Mouse (Mus musculus): ENCODE measurements around the gene Gm10053. TPM values are rescaled to one million over a fixed set of nuclear protein-coding genes. Genes with fewer than 3 reads are reported as not detected.

Gene Gm10053
- polyA plus RNA-seq, 1 experiment, result 12.9 TPM

- no peak for DNase-seq
- H3K4me1 ChIP-seq (replicated peaks; ENCODE audit: control insufficient read depth, insufficient read depth, low read length), result no peaks in the 10 kb centered on the region
- WGBS, result 1% methylated on average over 84 of the region's 84 CpGs
- H3K27ac ChIP-seq (ENCODE audit: control insufficient read depth, insufficient read depth, low read length), result no peak overlapping the region
- TF ChIP-seq POLR2A (IDR thresholded peaks at IDR 0.05; ENCODE audit: control insufficient read depth, extremely low read depth, insufficient read depth, low read length, poor library complexity) (no peak), CTCF (IDR thresholded peaks at IDR 0.05; ENCODE audit: borderline replicate concordance, control insufficient read depth, extremely low read depth, insufficient read depth, low read length, poor library complexity) (no peak)
- no peak overlapping the region for H3K4me3 ChIP-seq (ENCODE audit: control insufficient read depth, insufficient read depth, low read length)
- peaks cover 37% of the 10 kb centered on the region for H3K27me3 ChIP-seq (ENCODE audit: control insufficient read depth, insufficient read depth, low read length)
- H3K36me3 ChIP-seq (ENCODE audit: control insufficient read depth, insufficient read depth, low read length), result no peaks in the 10 kb centered on the region
Measured at GRCm38 (mm10) chr19:24899578-24900544, 24.4 kb downstream of the Gm10053 start.

DNA sequence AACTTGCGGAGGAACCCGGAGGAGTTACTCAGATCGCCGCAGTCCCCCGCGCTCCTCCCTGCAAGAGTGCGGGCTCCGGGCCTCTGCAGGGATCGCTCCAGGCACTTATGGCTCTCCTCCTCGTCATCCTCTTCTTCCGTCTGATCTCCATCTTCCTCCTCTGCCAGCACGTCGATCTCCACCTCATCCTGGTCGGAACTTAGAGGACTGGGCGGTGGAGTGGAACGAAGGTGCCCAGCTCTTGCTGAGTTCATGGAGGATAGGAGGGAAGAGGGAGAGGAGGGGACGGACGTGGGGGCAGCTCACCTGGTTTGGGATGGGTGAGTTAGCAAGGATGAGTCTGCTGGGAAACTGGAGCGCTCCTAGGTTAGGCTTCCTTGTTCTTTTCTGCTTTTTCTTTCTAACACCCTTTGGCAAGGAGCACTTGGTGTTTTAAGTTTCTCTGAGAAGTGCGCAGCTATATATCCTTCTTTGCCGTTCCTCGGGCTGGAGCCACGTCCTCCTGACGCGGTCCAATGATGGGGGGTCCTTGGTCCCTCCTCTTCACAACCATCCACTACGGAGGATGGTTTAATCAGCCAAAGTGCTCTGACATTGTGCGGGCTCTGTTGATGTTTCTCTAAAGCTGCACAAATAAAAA lies 25.2 kb downstream of the Gm10053 start, which contains the start of gene Foxd4:
TSS of gene Foxd4 (minus strand) at position 617 of the 640 bp plus-strand sequence.
- WGBS, result 6% methylated on average over 27 of the region's 27 CpGs
- TF ChIP-seq CTCF (IDR thresholded peaks at IDR 0.05; ENCODE audit: borderline replicate concordance, control insufficient read depth, extremely low read depth, insufficient read depth, low read length, poor library complexity) (no peak), POLR2A (IDR thresholded peaks at IDR 0.05; ENCODE audit: control insufficient read depth, extremely low read depth, insufficient read depth, low read length, poor library complexity) (no peak)
- Histone ChIP-seq H3K4me1 (replicated peaks; ENCODE audit: control insufficient read depth, insufficient read depth, low read length) (no peaks in the 10 kb centered on the region), H3K27ac (ENCODE audit: control insufficient read depth, insufficient read depth, low read length) (no peak within 1 kb of the TSS), H3K36me3 (ENCODE audit: control insufficient read depth, insufficient read depth, low read length) (no peaks in the 10 kb centered on the region), H3K4me3 (ENCODE audit: control insufficient read depth, insufficient read depth, low read length) (no peak within 1 kb of the TSS), H3K27me3 (ENCODE audit: control insufficient read depth, insufficient read depth, low read length) (peaks cover 37% of the 10 kb centered on the region)
- no peak for DNase-seq

- no peak for DNase-seq
- H3K27me3 ChIP-seq (ENCODE audit: control insufficient read depth, insufficient read depth, low read length), result peaks cover 34% of the 10 kb centered on the region
- H3K4me1 ChIP-seq (replicated peaks; ENCODE audit: control insufficient read depth, insufficient read depth, low read length), result no peaks in the 10 kb centered on the region
- WGBS, result 20% methylated on average over 3 of the region's 3 CpGs
- TF ChIP-seq POLR2A (IDR thresholded peaks at IDR 0.05; ENCODE audit: control insufficient read depth, extremely low read depth, insufficient read depth, low read length, poor library complexity), result no peak
- TF ChIP-seq CTCF (IDR thresholded peaks at IDR 0.05; ENCODE audit: borderline replicate concordance, control insufficient read depth, extremely low read depth, insufficient read depth, low read length, poor library complexity), result no peak
- no peak overlapping the region for H3K4me3 ChIP-seq (ENCODE audit: control insufficient read depth, insufficient read depth, low read length)
- no peaks in the 10 kb centered on the region for H3K36me3 ChIP-seq (ENCODE audit: control insufficient read depth, insufficient read depth, low read length)
- no peak overlapping the region for H3K27ac ChIP-seq (ENCODE audit: control insufficient read depth, insufficient read depth, low read length)
Measured at GRCm38 (mm10) chr19:24901666-24902065, 26.2 kb downstream of the Gm10053 start.

DNA sequence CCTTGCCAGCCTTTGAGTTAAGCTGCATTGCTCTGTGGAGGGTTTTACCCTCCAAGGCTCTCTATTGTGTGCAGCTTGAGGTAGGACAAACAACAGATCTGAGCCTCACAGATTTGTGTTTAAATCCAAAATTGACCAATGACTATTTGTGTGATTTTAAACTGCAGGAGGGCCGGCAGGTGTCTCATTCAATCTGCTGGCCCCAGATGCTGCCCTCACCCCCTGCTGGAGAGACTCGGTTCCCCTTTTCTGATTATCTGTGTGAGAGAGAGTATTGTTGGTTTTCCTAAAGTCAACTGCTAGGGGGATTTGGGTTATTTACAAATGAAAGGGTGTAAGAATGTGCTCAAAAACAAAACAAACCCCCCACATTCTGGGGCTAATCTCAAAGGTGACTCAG lies 26.8 kb downstream of the Gm10053 start:
- WGBS, result 2% methylated on average over 2 of the region's 2 CpGs
- H3K27me3 ChIP-seq (ENCODE audit: control insufficient read depth, insufficient read depth, low read length), result peaks cover 28% of the 10 kb centered on the region

DNA sequence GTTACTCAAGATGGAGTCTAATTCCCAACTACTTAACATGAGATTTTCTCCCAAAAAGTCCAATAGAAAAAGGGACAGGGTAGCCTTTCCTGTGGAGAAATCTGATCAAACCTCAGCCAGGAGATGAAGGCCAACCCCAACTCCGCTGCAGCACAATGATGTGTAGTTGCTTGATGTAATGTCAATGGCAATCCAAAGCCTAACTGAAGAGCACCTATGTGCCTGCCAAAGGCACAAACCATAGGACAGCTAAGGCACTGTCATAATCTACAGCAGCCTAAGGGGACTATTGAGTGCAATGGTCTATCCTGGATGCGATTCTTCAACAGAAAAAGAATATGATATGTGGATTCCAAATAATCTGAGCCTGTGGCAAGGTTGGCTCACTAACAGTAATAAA lies 27.3 kb downstream of the Gm10053 start:
- no peaks in the 10 kb centered on the region for H3K4me1 ChIP-seq (replicated peaks; ENCODE audit: control insufficient read depth, insufficient read depth, low read length)
- TF ChIP-seq POLR2A (IDR thresholded peaks at IDR 0.05; ENCODE audit: control insufficient read depth, extremely low read depth, insufficient read depth, low read length, poor library complexity) (no peak), CTCF (IDR thresholded peaks at IDR 0.05; ENCODE audit: borderline replicate concordance, control insufficient read depth, extremely low read depth, insufficient read depth, low read length, poor library complexity) (no peak)
- WGBS, result 75% methylated on average over 2 of the region's 2 CpGs
- no peak overlapping the region for H3K27ac ChIP-seq (ENCODE audit: control insufficient read depth, insufficient read depth, low read length)
- H3K27me3 ChIP-seq (ENCODE audit: control insufficient read depth, insufficient read depth, low read length), result peaks cover 24% of the 10 kb centered on the region
- DNase-seq, result no peak
- H3K4me3 ChIP-seq (ENCODE audit: control insufficient read depth, insufficient read depth, low read length), result no peak overlapping the region
- no peaks in the 10 kb centered on the region for H3K36me3 ChIP-seq (ENCODE audit: control insufficient read depth, insufficient read depth, low read length)

More for the DNA sequence above, 26.8 kb downstream of the Gm10053 start:
- TF ChIP-seq CTCF (IDR thresholded peaks at IDR 0.05; ENCODE audit: borderline replicate concordance, control insufficient read depth, extremely low read depth, insufficient read depth, low read length, poor library complexity), result no peak
- TF ChIP-seq POLR2A (IDR thresholded peaks at IDR 0.05; ENCODE audit: control insufficient read depth, extremely low read depth, insufficient read depth, low read length, poor library complexity), result no peak
- no peak overlapping the region for H3K4me3 ChIP-seq (ENCODE audit: control insufficient read depth, insufficient read depth, low read length)
- H3K4me1 ChIP-seq (replicated peaks; ENCODE audit: control insufficient read depth, insufficient read depth, low read length), result no peaks in the 10 kb centered on the region
- no peaks in the 10 kb centered on the region for H3K36me3 ChIP-seq (ENCODE audit: control insufficient read depth, insufficient read depth, low read length)
- no peak overlapping the region for H3K27ac ChIP-seq (ENCODE audit: control insufficient read depth, insufficient read depth, low read length)
- no peak for DNase-seq

GRCm38 (mm10) chr19:24907655-24908054 lies 32.2 kb downstream of the Gm10053 start:
- no peak for TF ChIP-seq POLR2A (IDR thresholded peaks at IDR 0.05; ENCODE audit: control insufficient read depth, extremely low read depth, insufficient read depth, low read length, poor library complexity)
- TF ChIP-seq CTCF (IDR thresholded peaks at IDR 0.05; ENCODE audit: borderline replicate concordance, control insufficient read depth, extremely low read depth, insufficient read depth, low read length, poor library complexity), result no peak
- WGBS, result over 99% methylated on average over 6 of the region's 6 CpGs
- no peaks in the 10 kb centered on the region for H3K36me3 ChIP-seq (ENCODE audit: control insufficient read depth, insufficient read depth, low read length)
- H3K4me1 ChIP-seq (replicated peaks; ENCODE audit: control insufficient read depth, insufficient read depth, low read length), result no peaks in the 10 kb centered on the region
- H3K4me3 ChIP-seq (ENCODE audit: control insufficient read depth, insufficient read depth, low read length), result no peak overlapping the region
- H3K27ac ChIP-seq (ENCODE audit: control insufficient read depth, insufficient read depth, low read length), result no peak overlapping the region
- DNase-seq, result no peak
- H3K27me3 ChIP-seq (ENCODE audit: control insufficient read depth, insufficient read depth, low read length), result no peaks in the 10 kb centered on the region

Data from thymus, adult 2 months (tissue).